Mouse (Mus musculus) cortical plate, adult 2 months (tissue): Measurements from ENCODE around the gene Rbm20.

Experiments
- CTCF ChIP-seq: fragments of 200-500 bp; IDR thresholded peaks from 2 replicates; pipeline ENCODE4 v1.5.1; 2011; ENCODE audit warnings: mild to moderate bottlenecking, control low read depth, low read length; ENCODE audit not compliant: insufficient read depth; ENCODE audit errors: extremely low read depth
- POLR2A ChIP-seq: fragments of 200-500 bp; IDR thresholded peaks from 2 replicates; pipeline ENCODE4 v1.6.1; 2011; ENCODE audit warnings: mild to moderate bottlenecking, low read length, control low read depth; ENCODE audit not compliant: insufficient read depth; ENCODE audit errors: extremely low read depth

- TF ChIP-seq CTCF (no peak), POLR2A (no peak)
Measured at GRCm38 (mm10) chr19:53851352-53851751, 174.2 kb downstream of the Rbm20 start.
